Mouse (Mus musculus) kidney, embryonic 16.5 days (tissue): ENCODE measurements at regions not wholly inside any gene's neighbourhood (a gene's known extent, or its start where the extent isn't known, plus 50 kb on each side); places are given as distances from the start of the nearest gene placed in this dataset.

ENCODE experiments used
- ATAC-seq: fragments of 200-750 bp; cut with Nextera tagmentation; 2 replicates; pipeline ENCODE4 v1.8.0; 2017; ENCODE audit warnings: moderate TSS enrichment; ENCODE audit not compliant: low FRiP score, low TSS enrichment
- H3K27ac ChIP-seq: fragments of 300-500 bp; sonication (generic); 2 replicates; pipeline ENCODE4 v1.5.1; 2014; ENCODE audit warnings: low read length
- H3K27me3 ChIP-seq: fragments of 300-500 bp; sonication (generic); 2 replicates; pipeline ENCODE4 v1.6.1; 2014; ENCODE audit warnings: low read length, control low read depth, mixed read lengths; ENCODE audit not compliant: insufficient read depth
- H3K36me3 ChIP-seq: fragments of 300-500 bp; sonication (generic); 2 replicates; pipeline ENCODE4 v1.6.1; 2014; ENCODE audit warnings: low read length, control low read depth, mixed read lengths; ENCODE audit not compliant: insufficient read depth
- H3K4me1 ChIP-seq: fragments of 300-500 bp; sonication (generic); 2 replicates; pipeline ENCODE4 v1.6.1; 2014; ENCODE audit warnings: low read length, control low read depth, mixed read lengths; ENCODE audit not compliant: insufficient read depth
- H3K4me2 ChIP-seq: fragments of 300-500 bp; sonication (generic); replicated peaks from 2 replicates; pipeline ENCODE4 v1.6.1; 2014; ENCODE audit warnings: low read depth, low read length
- H3K4me3 ChIP-seq: fragments of 300-500 bp; sonication (generic); 2 replicates; pipeline ENCODE4 v1.5.1; 2014; ENCODE audit warnings: mild to moderate bottlenecking, low read length
- H3K9ac ChIP-seq: fragments of 300-500 bp; sonication (generic); replicated peaks from 2 replicates; pipeline ENCODE4 v1.6.1; 2014; ENCODE audit warnings: low read length
- H3K9me3 ChIP-seq: fragments of 300-500 bp; sonication (generic); 2 replicates; pipeline ENCODE4 v1.6.1; 2016; ENCODE audit warnings: low read length, control low read depth
- WGBS: fragments of 180-500 bp; shearing (Covaris S2); extraction: QIAGEN DNeasy Blood & Tissue Kit; methylation state at CpG from one replicate; pipeline ENCODE4 v1.1.7; 2014; 5-methylcytosine and 5-hydroxymethylcytosine counted together

DNA sequence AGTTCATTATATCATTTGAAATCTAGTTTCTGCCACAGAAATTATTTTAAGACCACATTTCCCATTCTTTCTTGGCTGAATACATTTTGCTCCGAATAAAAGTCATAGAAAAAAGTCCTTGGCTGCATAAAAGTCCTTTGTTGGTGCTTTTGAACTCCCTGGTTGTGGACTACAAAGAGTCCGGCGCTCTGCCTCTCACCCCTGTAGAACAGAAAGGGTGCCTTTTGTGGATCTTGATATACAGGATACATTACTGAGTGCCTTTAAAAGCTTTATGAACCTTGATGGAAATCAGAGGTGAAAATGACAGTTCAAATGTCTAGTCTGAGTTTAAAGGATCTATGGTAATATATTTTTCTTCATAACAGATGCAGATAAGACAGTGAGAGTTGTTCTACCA lies 355.5 kb downstream of the Anxa1 start:
- Histone ChIP-seq H3K9ac (no peak overlapping the region), H3K36me3 (no peaks in the 10 kb centered on the region), H3K4me3 (no peak overlapping the region), H3K27ac (no peak overlapping the region), H3K27me3 (no peaks in the 10 kb centered on the region), H3K9me3 (no peaks in the 10 kb centered on the region), H3K4me1 (no peaks in the 10 kb centered on the region), H3K4me2 (no peak overlapping the region)
- WGBS: 83% methylated on average over 3 of the region's 3 CpGs
- ATAC-seq: no peak

DNA sequence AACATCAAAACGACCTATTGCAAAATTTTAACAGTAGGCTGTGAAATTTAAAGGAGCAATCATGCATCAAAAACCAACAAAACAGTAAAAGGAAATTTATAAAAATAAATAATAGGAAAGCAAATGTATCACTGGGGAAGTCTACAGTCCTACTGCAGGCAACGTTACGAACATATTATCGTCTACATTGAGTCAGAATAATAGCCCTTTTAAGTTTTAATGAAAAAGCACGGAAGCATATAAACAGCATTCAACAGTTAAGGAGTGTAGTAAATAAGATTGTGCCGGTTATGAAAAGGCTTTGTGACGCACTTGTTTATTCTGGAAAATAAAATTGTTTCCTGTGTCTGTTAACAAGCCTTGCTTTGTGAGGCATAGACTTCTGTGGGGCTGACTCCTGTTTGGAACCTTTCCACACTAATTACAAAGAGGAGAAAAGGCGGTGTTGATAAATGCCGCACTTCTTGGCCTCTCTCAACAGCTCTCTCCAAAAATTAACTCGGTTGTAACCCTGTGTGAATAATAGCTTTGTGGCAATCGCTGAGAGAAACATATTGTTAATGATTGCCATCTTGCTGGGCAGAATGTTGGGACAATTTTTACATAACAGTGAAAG lies 363.0 kb downstream of the Anxa1 start:
- no peaks in the 10 kb centered on the region for H3K27me3 ChIP-seq
- H3K4me1 ChIP-seq: no peaks in the 10 kb centered on the region
- no peaks in the 10 kb centered on the region for H3K9me3 ChIP-seq
- H3K36me3 ChIP-seq: no peaks in the 10 kb centered on the region
- H3K9ac ChIP-seq: no peak overlapping the region
- no peak overlapping the region for H3K4me2 ChIP-seq
- H3K27ac ChIP-seq: no peak overlapping the region
- H3K4me3 ChIP-seq: no peak overlapping the region
- 71% methylated on average over 11 of the region's 11 CpGs for WGBS
- no peak for ATAC-seq

DNA sequence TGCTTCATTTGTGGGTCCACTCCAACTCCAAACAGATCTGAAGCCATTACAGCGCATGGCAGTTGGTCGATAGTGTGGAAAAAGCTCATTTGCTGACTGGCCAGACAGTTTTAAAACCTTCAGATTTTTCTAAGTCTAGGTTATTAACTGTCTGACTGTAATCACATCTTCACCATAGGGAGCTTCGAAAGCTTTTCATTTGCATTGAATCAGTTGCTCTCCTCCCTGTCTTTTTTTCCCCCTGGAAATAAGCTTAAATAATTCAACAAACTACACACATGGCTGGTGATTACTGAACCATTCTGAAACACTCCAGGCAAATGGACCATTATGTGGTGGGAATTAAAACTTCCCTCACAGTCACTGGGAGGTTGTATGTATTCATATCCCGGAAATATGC lies 376.6 kb downstream of the Anxa1 start:
- H3K27ac ChIP-seq: no peak overlapping the region
- WGBS: 75% methylated on average over 4 of the region's 4 CpGs
- no peaks in the 10 kb centered on the region for H3K36me3 ChIP-seq
- H3K9ac ChIP-seq: no peak overlapping the region
- no peaks in the 10 kb centered on the region for H3K9me3 ChIP-seq
- no peak for ATAC-seq
- H3K4me1 ChIP-seq: no peaks in the 10 kb centered on the region
- H3K4me3 ChIP-seq: no peak overlapping the region
- no peak overlapping the region for H3K4me2 ChIP-seq
- H3K27me3 ChIP-seq: no peaks in the 10 kb centered on the region

DNA sequence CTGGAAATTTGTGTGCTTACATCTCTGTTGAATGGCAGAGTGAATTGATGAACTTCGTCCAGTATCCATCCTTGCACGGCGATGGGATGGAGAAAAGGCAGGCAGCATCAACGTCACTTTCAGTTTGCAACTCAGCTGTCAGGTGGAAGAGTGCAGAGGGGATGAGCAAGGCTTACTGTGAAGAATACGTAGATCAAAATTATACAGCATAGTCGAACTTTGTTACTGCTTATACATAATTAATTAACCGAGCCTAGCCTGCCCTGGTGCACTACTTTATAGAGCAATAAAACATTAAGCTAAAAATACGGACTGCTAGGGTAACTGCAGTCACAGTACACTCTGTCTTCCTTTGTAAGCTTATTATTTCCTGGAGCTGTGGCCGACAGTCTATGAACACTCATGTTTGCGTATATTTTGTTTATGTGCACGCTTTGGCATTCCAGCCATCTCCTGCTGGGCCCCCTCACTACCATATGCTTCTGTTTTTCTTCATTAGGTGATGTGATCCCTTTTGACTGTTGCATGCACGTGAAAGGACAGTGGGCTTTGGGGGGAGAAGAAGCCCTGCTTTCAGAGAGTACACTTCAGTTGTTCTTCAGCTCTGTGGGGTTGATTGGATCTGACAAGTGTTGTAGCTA lies 380.8 kb downstream of the Anxa1 start:
- Histone ChIP-seq H3K4me3 (no peak overlapping the region), H3K9ac (no peak overlapping the region), H3K27ac (no peak overlapping the region), H3K36me3 (no peaks in the 10 kb centered on the region), H3K4me2 (no peak overlapping the region), H3K27me3 (no peaks in the 10 kb centered on the region), H3K9me3 (no peaks in the 10 kb centered on the region), H3K4me1 (no peaks in the 10 kb centered on the region)
- WGBS: 66% methylated on average over 12 of the region's 12 CpGs
- no peak for ATAC-seq

DNA sequence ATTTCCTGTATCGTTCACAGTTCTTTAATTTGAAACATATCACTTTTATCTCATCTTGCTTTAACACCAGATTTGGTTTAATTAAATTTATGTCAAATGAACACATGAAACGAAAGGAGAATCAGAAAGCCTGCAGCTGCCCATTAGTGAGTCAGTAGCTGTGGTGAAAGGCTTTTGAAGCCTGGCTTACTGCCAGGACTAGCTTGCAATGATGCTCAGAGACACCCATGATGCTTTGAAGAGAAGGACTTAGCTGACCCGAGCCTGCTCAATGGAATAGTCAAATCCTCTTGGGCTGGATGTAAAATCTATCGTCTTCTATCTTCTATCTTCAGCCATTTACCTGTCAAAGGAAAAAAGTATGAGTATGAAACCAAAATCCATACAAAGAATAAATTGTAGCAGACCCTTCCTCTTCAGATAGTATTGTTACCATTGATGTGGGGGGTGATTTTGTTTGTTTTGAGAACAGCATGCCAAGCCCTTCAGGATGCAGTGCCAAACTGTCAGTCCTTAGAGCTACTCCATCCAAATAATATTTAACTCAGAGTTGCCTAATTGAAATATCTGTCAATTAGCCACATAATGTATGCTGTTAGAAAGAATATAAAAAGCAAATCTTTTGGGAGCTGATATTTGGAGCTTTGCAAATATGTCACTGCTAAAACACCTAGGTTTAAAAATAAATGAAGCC lies 384.7 kb downstream of the Anxa1 start:
- Histone ChIP-seq H3K9ac (no peak overlapping the region), H3K36me3 (no peaks in the 10 kb centered on the region), H3K4me3 (no peak overlapping the region), H3K4me2 (no peak overlapping the region), H3K27me3 (no peaks in the 10 kb centered on the region), H3K4me1 (no peaks in the 10 kb centered on the region), H3K9me3 (no peaks in the 10 kb centered on the region), H3K27ac (no peak overlapping the region)
- ATAC-seq: no peak
- 66% methylated on average over 4 of the region's 4 CpGs for WGBS

DNA sequence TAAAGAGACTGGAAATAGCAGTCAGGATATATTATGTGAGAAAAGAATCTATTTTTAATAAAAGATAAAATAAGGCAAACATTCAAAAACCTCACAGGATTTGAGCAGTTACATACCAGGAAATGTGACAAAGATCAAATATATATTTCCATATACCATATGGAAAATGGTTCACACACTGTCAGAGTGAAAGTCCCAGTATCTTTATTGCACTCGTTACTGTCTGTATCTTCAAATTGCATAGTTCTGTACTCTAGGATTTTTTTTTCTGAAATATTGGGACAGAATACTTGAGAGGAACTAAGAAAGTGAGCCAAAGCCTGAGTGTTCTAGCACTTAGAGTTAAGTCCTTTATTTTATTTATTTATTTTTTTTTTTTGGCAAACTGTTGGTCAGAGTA lies 403.5 kb downstream of the Anxa1 start:
- H3K4me1 ChIP-seq: no peaks in the 10 kb centered on the region
- H3K9ac ChIP-seq: no peak overlapping the region
- H3K27ac ChIP-seq: no peak overlapping the region
- 89% methylated on average over 1 of the region's 1 CpGs for WGBS
- H3K27me3 ChIP-seq: no peaks in the 10 kb centered on the region
- H3K36me3 ChIP-seq: no peaks in the 10 kb centered on the region
- no peak overlapping the region for H3K4me2 ChIP-seq
- H3K9me3 ChIP-seq: no peaks in the 10 kb centered on the region
- H3K4me3 ChIP-seq: no peak overlapping the region
- ATAC-seq: no peak

DNA sequence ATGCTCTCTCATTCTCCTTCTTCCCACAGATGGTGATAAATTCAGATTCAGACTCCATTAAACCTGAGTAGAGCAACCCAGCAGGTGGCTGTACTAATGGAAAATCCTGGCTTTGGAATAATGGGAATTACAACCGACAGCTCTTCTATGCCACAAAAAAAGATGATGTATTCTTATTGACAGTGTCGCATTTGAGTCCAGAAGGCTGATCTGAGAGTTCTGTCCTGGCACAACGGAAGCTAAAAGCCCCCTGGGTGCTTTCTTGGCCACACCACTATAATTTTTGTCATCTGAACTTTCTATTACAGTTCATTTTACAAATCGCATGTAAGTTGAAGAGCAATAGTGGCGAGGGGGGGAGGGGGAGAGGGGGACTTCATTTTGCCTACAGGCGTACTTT lies 411.9 kb downstream of the Anxa1 start:
- H3K36me3 ChIP-seq: no peaks in the 10 kb centered on the region
- H3K9ac ChIP-seq: no peak overlapping the region
- H3K9me3 ChIP-seq: no peaks in the 10 kb centered on the region
- no peak for ATAC-seq
- no peak overlapping the region for H3K27ac ChIP-seq
- H3K4me3 ChIP-seq: no peak overlapping the region
- WGBS: 79% methylated on average over 6 of the region's 6 CpGs
- no peaks in the 10 kb centered on the region for H3K4me1 ChIP-seq
- H3K27me3 ChIP-seq: no peaks in the 10 kb centered on the region
- H3K4me2 ChIP-seq: no peak overlapping the region

DNA sequence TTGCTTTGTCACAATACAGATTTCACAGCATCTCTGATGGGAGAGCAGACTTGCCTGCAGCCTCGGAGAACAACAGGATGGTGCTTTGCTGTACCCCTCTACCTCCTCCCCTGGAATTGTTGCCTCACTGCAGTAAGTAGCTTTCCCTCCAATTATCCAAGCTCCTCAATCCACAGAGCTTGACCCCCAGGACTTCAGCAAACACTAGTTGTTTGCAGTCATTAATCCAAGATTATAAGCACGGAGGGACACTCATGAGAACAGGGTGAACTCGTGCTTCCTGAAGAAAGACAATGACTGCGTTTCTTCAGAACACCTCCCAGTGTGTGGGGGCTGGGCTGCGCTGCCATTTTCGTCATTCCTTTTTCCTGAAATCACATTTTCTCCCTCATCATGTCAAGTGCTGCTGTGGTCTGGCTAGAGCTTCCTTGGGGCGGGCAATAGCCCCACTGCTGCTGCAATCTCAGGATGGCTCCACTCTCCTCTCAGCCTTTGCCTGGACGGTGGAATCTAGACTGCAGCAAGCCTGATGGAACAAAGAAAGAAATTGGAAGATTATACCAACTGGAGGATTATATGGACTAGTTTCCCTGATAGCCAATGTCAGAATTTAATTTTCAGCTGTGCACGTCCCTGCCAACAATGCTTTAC lies 413.0 kb downstream of the Anxa1 start:
- Histone ChIP-seq H3K4me2 (no peak overlapping the region), H3K9ac (no peak overlapping the region), H3K4me1 (no peaks in the 10 kb centered on the region), H3K27ac (no peak overlapping the region), H3K4me3 (no peak overlapping the region), H3K27me3 (no peaks in the 10 kb centered on the region), H3K9me3 (no peaks in the 10 kb centered on the region), H3K36me3 (no peaks in the 10 kb centered on the region)
- ATAC-seq: no peak
- 48% methylated on average over 9 of the region's 9 CpGs for WGBS

DNA sequence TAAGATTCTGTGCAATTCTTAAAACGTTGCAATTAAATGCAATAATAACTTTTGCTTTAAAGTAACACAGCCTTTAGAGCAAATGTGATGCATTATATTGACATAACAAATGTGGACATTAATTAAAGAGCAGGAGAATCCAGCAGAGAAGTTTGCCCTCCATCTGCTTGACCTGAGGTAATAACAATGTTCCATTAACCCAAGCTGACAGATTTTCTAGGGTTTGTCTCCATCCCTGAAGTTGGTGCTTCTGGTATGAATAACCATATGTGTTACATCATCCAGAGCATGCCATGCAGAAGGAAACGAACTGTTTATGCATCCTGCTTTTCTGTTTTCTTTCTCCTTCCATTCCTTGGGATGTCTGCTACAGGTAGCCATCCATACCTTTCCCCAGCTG lies 414.0 kb downstream of the Anxa1 start:
- Histone ChIP-seq H3K27ac (no peak overlapping the region), H3K4me1 (no peaks in the 10 kb centered on the region), H3K9ac (no peak overlapping the region), H3K9me3 (no peaks in the 10 kb centered on the region), H3K36me3 (no peaks in the 10 kb centered on the region), H3K4me2 (no peak overlapping the region), H3K4me3 (no peak overlapping the region), H3K27me3 (no peaks in the 10 kb centered on the region)
- 44% methylated on average over 2 of the region's 2 CpGs for WGBS
- ATAC-seq: no peak
